Mouse (Mus musculus) C2C12 (cell line): Measurements from ENCODE around the gene Hlcs. TPM values are rescaled to one million over a fixed set of nuclear protein-coding genes. Genes with fewer than 3 reads are reported as not detected.

Source experiments
- H3K27me3 ChIP-seq: one replicate; pipeline ENCODE4 v1.6.1; 2011; ENCODE audit not compliant: control insufficient read depth, insufficient read depth, insufficient read length
- H3K36me3 ChIP-seq: one replicate; pipeline ENCODE4 v1.6.1; 2011; ENCODE audit not compliant: control insufficient read depth, insufficient read depth
- H3K4me3 ChIP-seq: one replicate; pipeline ENCODE4 v1.5.1; 2011; ENCODE audit warnings: mild to moderate bottlenecking, control low read depth; ENCODE audit not compliant: poor library complexity, insufficient read depth, severe bottlenecking
- H3K79me2 ChIP-seq: one replicate; pipeline ENCODE4 v1.6.1; 2011; ENCODE audit not compliant: control insufficient read depth, insufficient read depth
- H3K79me3 ChIP-seq: one replicate; pipeline ENCODE4 v1.6.1; 2011; ENCODE audit warnings: low read depth, control low read depth
- H3ac ChIP-seq: one replicate; pipeline ENCODE3; 2011; ENCODE audit warnings: low read depth; ENCODE audit not compliant: control insufficient read depth, insufficient read length
- CEBPB ChIP-seq: IDR thresholded peaks from one replicate; pipeline ENCODE4 v1.6.1; 2011; ENCODE audit warnings: low read depth, mild to moderate bottlenecking, control low read depth, moderate library complexity
- CTCF ChIP-seq: IDR thresholded peaks from one replicate; pipeline ENCODE4 v1.5.1; 2011; ENCODE audit not compliant: control insufficient read depth, insufficient read depth, insufficient read length
- FOSL1 ChIP-seq: IDR thresholded peaks from one replicate; pipeline ENCODE4 v1.8.0; 2011; ENCODE audit warnings: mild to moderate bottlenecking, low read length; ENCODE audit not compliant: poor library complexity, insufficient read depth, severe bottlenecking
- MAX ChIP-seq: IDR thresholded peaks from one replicate; pipeline ENCODE4 v1.6.1; 2011; ENCODE audit warnings: mild to moderate bottlenecking, control low read depth
- MYOD1 ChIP-seq: IDR thresholded peaks from one replicate; pipeline ENCODE4 v1.6.1; 2011; ENCODE audit warnings: low read depth; ENCODE audit not compliant: control insufficient read depth, insufficient read length
- MYOG ChIP-seq: IDR thresholded peaks from one replicate; pipeline ENCODE4 v1.6.1; 2011; ENCODE audit not compliant: control insufficient read depth, insufficient read length; ENCODE audit errors: extremely low read depth
- USF1 ChIP-seq: IDR thresholded peaks from one replicate; pipeline ENCODE4 v1.6.1; 2011; ENCODE audit warnings: low read depth, mild to moderate bottlenecking, control low read depth, moderate library complexity
- polyA plus RNA-seq: library from polyadenylated mRNA; unstranded; fragments of >200 nt; fragmentation: generic; extraction: Trizol; gene quantifications from one replicate; pipeline ENCODE4 v1.2.1, GENCODE M21; 2012; ENCODE audit warnings: missing spikeins

Hlcs gene
- polyA plus RNA-seq, 1 experiment: 1.7 TPM

GRCm38 (mm10) chr16:94143325-94143724 lies 170.0 kb downstream of the Hlcs start:
- no peak for TF ChIP-seq MYOD1
- TF ChIP-seq FOSL1: no peak
- no peak for TF ChIP-seq CTCF
- TF ChIP-seq MYOG: no peak
- no peak for TF ChIP-seq CEBPB
- TF ChIP-seq USF1: no peak
- no peak for TF ChIP-seq MAX
- no peaks in the 10 kb centered on the region for H3K79me3 ChIP-seq
- H3K4me3 ChIP-seq: no peak overlapping the region
- H3K79me2 ChIP-seq: no peaks in the 10 kb centered on the region
- H3K27me3 ChIP-seq: peaks cover 6% of the 10 kb centered on the region
- H3ac ChIP-seq: no peak overlapping the region
- no peaks in the 10 kb centered on the region for H3K36me3 ChIP-seq

DNA sequence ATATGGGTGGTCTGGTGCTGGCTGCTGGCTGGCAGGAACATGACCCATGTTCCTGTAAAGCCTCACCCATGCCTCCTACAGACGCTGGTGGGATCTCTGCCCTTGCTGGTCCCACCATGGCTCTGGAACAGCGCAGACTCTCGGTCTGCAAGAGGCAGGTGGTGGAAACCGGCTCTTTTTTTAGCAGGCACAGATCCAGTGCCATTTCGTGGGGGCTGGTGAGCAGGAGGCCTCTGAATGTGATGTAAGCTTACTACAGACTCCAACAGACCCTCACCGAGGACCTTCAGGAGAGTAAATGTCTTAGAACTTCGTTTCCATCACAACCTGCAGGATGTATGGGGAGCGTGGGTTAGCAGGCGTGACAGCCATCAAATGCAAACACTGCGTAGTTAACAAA lies 172.6 kb downstream of the Hlcs start:
- H3K79me3 ChIP-seq: no peaks in the 10 kb centered on the region
- TF ChIP-seq FOSL1: no peak
- TF ChIP-seq MYOD1: no peak
- TF ChIP-seq USF1: no peak
- TF ChIP-seq MYOG: no peak
- no peak for TF ChIP-seq MAX
- no peak for TF ChIP-seq CTCF
- TF ChIP-seq CEBPB: no peak
- no peak overlapping the region for H3K4me3 ChIP-seq
- H3K27me3 ChIP-seq: peaks cover 6% of the 10 kb centered on the region
- no peak overlapping the region for H3ac ChIP-seq
- H3K79me2 ChIP-seq: no peaks in the 10 kb centered on the region
- no peaks in the 10 kb centered on the region for H3K36me3 ChIP-seq

DNA sequence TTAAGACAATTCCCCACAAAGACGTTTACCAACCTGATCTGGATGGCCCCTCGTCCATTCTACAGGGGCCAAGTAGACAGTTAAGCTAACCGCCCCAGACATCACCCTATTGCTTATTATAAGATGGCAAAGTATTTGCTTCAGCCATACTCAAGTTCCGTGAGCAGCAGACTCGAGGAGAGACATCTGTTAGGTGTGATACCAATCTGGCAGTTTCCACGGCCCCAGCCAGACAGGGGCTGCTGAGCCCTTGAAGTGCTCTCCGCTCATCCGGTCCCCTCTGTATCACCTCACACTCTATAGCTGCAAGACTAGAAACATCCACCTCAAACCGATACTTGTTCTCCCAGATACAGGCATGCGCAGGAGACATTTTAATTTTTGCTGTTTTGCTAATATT lies 179.2 kb downstream of the Hlcs start:
- TF ChIP-seq FOSL1 (no peak), CTCF (no peak)
- Histone ChIP-seq H3K36me3 (no peaks in the 10 kb centered on the region), H3K79me3 (no peaks in the 10 kb centered on the region)

GRCm38 (mm10) chr16:94128236-94128835 lies 185.0 kb downstream of the Hlcs start:
- no peaks in the 10 kb centered on the region for H3K79me2 ChIP-seq
- H3K27me3 ChIP-seq: no peaks in the 10 kb centered on the region
- no peak for TF ChIP-seq CEBPB
- H3ac ChIP-seq: no peak overlapping the region
- H3K79me3 ChIP-seq: no peaks in the 10 kb centered on the region
- H3K4me3 ChIP-seq: no peak overlapping the region
- no peaks in the 10 kb centered on the region for H3K36me3 ChIP-seq

More for the DNA sequence above, 179.2 kb downstream of the Hlcs start:
- Histone ChIP-seq H3ac (no peak overlapping the region), H3K4me3 (no peak overlapping the region), H3K27me3 (no peaks in the 10 kb centered on the region), H3K79me2 (no peaks in the 10 kb centered on the region)

DNA sequence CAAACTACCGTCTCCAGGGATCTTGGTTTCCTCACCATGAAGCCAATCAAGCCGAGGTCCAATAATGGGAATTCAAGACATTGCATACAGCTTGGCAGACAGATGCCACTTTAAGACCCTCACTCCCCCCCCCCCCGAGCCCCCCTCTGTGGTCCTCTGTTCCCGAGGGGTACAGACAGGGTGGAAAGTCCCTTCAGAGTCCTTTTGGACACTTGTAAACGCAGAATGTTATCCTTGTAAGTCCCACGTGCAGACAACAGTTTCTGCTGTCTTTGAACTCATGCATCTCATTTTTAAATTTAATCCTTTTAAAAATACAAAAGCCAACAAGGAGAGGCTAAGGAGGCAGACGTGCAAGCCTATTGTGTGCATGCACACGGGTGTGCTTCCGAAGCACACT lies 187.2 kb downstream of the Hlcs start:
- H3K79me2 ChIP-seq: no peaks in the 10 kb centered on the region
- no peak for TF ChIP-seq USF1
- no peak for TF ChIP-seq MAX
- TF ChIP-seq FOSL1: no peak
- no peak for TF ChIP-seq CTCF
- no peak for TF ChIP-seq MYOG
- no peak for TF ChIP-seq MYOD1
- no peak for TF ChIP-seq CEBPB
- H3K36me3 ChIP-seq: no peaks in the 10 kb centered on the region
- no peaks in the 10 kb centered on the region for H3K27me3 ChIP-seq
- H3ac ChIP-seq: no peak overlapping the region
- no peak overlapping the region for H3K4me3 ChIP-seq
- no peaks in the 10 kb centered on the region for H3K79me3 ChIP-seq

GRCm38 (mm10) chr16:94125172-94125981 lies 188.0 kb downstream of the Hlcs start:
- Histone ChIP-seq H3K79me3 (no peaks in the 10 kb centered on the region), H3K4me3 (no peak overlapping the region), H3ac (no peak overlapping the region), H3K27me3 (no peaks in the 10 kb centered on the region), H3K79me2 (no peaks in the 10 kb centered on the region), H3K36me3 (no peaks in the 10 kb centered on the region)
- TF ChIP-seq FOSL1: no peak
- TF ChIP-seq MYOG: no peak
- TF ChIP-seq CTCF: no peak
- TF ChIP-seq CEBPB: no peak
- TF ChIP-seq MYOD1: no peak
- TF ChIP-seq USF1: no peak
- TF ChIP-seq MAX: no peak
